Mouse (Mus musculus): ENCODE results near the gene Orm3. TPM values are rescaled to one million over a fixed set of nuclear protein-coding genes. Genes with fewer than 3 reads are reported as not detected.

Orm3 gene
- polyA plus RNA-seq, 1 experiment from 2014 or later = not detected

GRCm38 (mm10) chr4:63356981-63357570 lies 1.1 kb downstream of the Orm3 start:
- H3K27me3 ChIP-seq (ENCODE audit: control insufficient read depth, insufficient read depth, low read length) = no peaks in the 10 kb centered on the region
- no peak overlapping the region for H3K4me2 ChIP-seq (ENCODE audit: low read depth)
- H3K9ac ChIP-seq (ENCODE audit: low read length) = no peak overlapping the region
- no peak overlapping the region for H3K4me3 ChIP-seq (ENCODE audit: low read depth, low read length)
- H3K36me3 ChIP-seq (ENCODE audit: control insufficient read depth, insufficient read depth, low read length) = no peaks in the 10 kb centered on the region
- 45% methylated on average over 2 of the region's 2 CpGs for WGBS
- no peak for ATAC-seq (ENCODE audit: insufficient read depth, low FRiP score, low TSS enrichment)
- H3K9me3 ChIP-seq (ENCODE audit: control insufficient read depth, low read length) = no peaks in the 10 kb centered on the region
- no peak overlapping the region for H3K27ac ChIP-seq (ENCODE audit: low read depth, low read length)
- no peaks in the 10 kb centered on the region for H3K4me1 ChIP-seq (ENCODE audit: control insufficient read depth, insufficient read depth, low read length)
- DNase-seq (ENCODE audit: low spot score) = no peak

GRCm38 (mm10) chr4:63359861-63360260 lies 3.9 kb downstream of the Orm3 start:
- Histone ChIP-seq H3K27ac (ENCODE audit: low read depth, low read length) (no peak overlapping the region), H3K9ac (ENCODE audit: low read length) (no peak overlapping the region), H3K4me2 (ENCODE audit: low read depth) (no peak overlapping the region), H3K9me3 (ENCODE audit: control insufficient read depth, low read length) (no peaks in the 10 kb centered on the region), H3K4me3 (ENCODE audit: low read depth, low read length) (no peak overlapping the region), H3K36me3 (ENCODE audit: control insufficient read depth, insufficient read depth, low read length) (no peaks in the 10 kb centered on the region), H3K4me1 (ENCODE audit: control insufficient read depth, insufficient read depth, low read length) (no peaks in the 10 kb centered on the region), H3K27me3 (ENCODE audit: control insufficient read depth, insufficient read depth, low read length) (no peaks in the 10 kb centered on the region)
- ATAC-seq (ENCODE audit: insufficient read depth, low FRiP score, low TSS enrichment) (no peak), DNase-seq (ENCODE audit: low spot score) (no peak)
- 88% methylated on average over 6 of the region's 6 CpGs for WGBS

GRCm38 (mm10) chr4:63362150-63362549 lies 6.2 kb downstream of the Orm3 start, which contains the start of gene Orm2:
TSS of gene Orm2 (plus strand) at chr4:63362449.
- Histone ChIP-seq H3K4me2 (ENCODE audit: low read depth) (no peak within 1 kb of the TSS), H3K36me3 (ENCODE audit: control insufficient read depth, insufficient read depth, low read length) (no peaks in the 10 kb centered on the region), H3K4me1 (ENCODE audit: control insufficient read depth, insufficient read depth, low read length) (no peaks in the 10 kb centered on the region), H3K9me3 (ENCODE audit: control insufficient read depth, low read length) (no peaks in the 10 kb centered on the region), H3K27ac (ENCODE audit: low read depth, low read length) (no peak within 1 kb of the TSS), H3K27me3 (ENCODE audit: control insufficient read depth, insufficient read depth, low read length) (no peaks in the 10 kb centered on the region), H3K4me3 (ENCODE audit: low read depth, low read length) (no peak within 1 kb of the TSS), H3K9ac (ENCODE audit: low read length) (no peak within 1 kb of the TSS)
- DNase-seq (ENCODE audit: low spot score) = no peak
- 91% methylated on average over 5 of the region's 5 CpGs for WGBS
- ATAC-seq (ENCODE audit: insufficient read depth, low FRiP score, low TSS enrichment) = no peak

GRCm38 (mm10) chr4:63368577-63368976 lies 12.6 kb downstream of the Orm3 start:
- no peak overlapping the region for H3K27ac ChIP-seq (ENCODE audit: low read depth, low read length)
- H3K4me3 ChIP-seq (ENCODE audit: low read depth, low read length) = no peak overlapping the region
- H3K9me3 ChIP-seq (ENCODE audit: control insufficient read depth, low read length) = no peaks in the 10 kb centered on the region
- no peak overlapping the region for H3K4me2 ChIP-seq (ENCODE audit: low read depth)
- no peaks in the 10 kb centered on the region for H3K27me3 ChIP-seq (ENCODE audit: control insufficient read depth, insufficient read depth, low read length)
- H3K36me3 ChIP-seq (ENCODE audit: control insufficient read depth, insufficient read depth, low read length) = no peaks in the 10 kb centered on the region; the same call in none of the 2 replicates
- H3K4me1 ChIP-seq (ENCODE audit: control insufficient read depth, insufficient read depth, low read length) = no peaks in the 10 kb centered on the region
- H3K9ac ChIP-seq (ENCODE audit: low read length) = no peak overlapping the region
- peak; percentile 66; the same call in 1 of the 2 replicates for ATAC-seq (ENCODE audit: insufficient read depth, low FRiP score, low TSS enrichment)
- WGBS = 14% methylated on average over 4 of the region's 4 CpGs
- peak; percentile 84 for DNase-seq (ENCODE audit: low spot score)

DNA sequence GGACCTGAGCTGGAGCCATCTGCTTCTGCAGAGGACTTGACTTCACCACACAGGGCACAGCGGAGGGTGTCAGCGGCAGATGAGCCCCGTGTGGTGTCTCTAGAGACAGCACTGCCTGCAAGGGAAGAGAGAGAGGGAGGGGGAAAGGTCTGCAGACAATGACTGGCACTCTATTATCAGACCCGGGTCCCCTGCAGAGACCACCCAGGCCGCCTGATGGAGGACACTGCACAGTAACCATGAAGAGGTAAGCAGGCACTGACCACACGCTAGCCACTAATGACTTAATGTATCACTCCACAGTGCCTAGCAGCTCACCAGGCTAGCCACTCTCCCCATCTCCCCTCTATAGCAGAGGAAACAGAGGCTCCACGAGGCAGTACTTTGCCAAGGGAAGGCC lies 14.9 kb downstream of the Orm3 start:
- DNase-seq (ENCODE audit: low spot score) (no peak), ATAC-seq (ENCODE audit: insufficient read depth, low FRiP score, low TSS enrichment) (no peak)
- H3K36me3 ChIP-seq (ENCODE audit: control insufficient read depth, insufficient read depth, low read length) = no peaks in the 10 kb centered on the region; the same call in none of the 2 replicates
- H3K27me3 ChIP-seq (ENCODE audit: control insufficient read depth, insufficient read depth, low read length) = no peaks in the 10 kb centered on the region
- no peak overlapping the region for H3K4me3 ChIP-seq (ENCODE audit: low read depth, low read length)
- H3K4me2 ChIP-seq (ENCODE audit: low read depth) = no peak overlapping the region
- H3K4me1 ChIP-seq (ENCODE audit: control insufficient read depth, insufficient read depth, low read length) = no peaks in the 10 kb centered on the region
- no peak overlapping the region for H3K27ac ChIP-seq (ENCODE audit: low read depth, low read length)
- H3K9me3 ChIP-seq (ENCODE audit: control insufficient read depth, low read length) = no peaks in the 10 kb centered on the region
- 41% methylated on average over 7 of the region's 7 CpGs for WGBS
- no peak overlapping the region for H3K9ac ChIP-seq (ENCODE audit: low read length)

DNA sequence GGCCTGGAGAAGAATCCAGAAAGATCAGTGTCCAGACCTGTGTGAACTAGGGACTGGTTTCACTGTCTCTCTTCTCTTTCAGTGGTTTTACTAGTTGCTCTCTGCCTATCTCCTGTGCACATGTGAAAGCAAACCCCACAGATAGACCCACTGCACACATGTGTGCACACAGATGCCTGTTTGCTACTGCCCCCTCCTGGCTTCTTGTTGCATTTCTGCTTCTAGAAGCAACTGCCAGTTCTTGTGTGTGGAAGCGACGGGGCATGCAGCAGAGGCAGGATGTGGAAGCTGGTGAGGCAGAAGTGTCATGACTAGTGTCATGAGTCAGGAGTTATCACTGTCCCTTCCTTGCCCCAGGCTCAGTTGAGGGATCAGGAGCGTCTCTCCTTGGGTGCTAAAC lies 15.9 kb downstream of the Orm3 start:
- Histone ChIP-seq H3K36me3 (ENCODE audit: control insufficient read depth, insufficient read depth, low read length) (peaks cover 2% of the 10 kb centered on the region), H3K4me2 (ENCODE audit: low read depth) (no peak overlapping the region), H3K9me3 (ENCODE audit: control insufficient read depth, low read length) (no peaks in the 10 kb centered on the region), H3K4me3 (ENCODE audit: low read depth, low read length) (no peak overlapping the region), H3K9ac (ENCODE audit: low read length) (no peak overlapping the region), H3K4me1 (ENCODE audit: control insufficient read depth, insufficient read depth, low read length) (no peaks in the 10 kb centered on the region), H3K27me3 (ENCODE audit: control insufficient read depth, insufficient read depth, low read length) (no peaks in the 10 kb centered on the region), H3K27ac (ENCODE audit: low read depth, low read length) (no peak overlapping the region)
- ATAC-seq (ENCODE audit: insufficient read depth, low FRiP score, low TSS enrichment) = no peak
- 58% methylated on average over 3 of the region's 3 CpGs for WGBS
- DNase-seq (ENCODE audit: low spot score) = no peak

DNA sequence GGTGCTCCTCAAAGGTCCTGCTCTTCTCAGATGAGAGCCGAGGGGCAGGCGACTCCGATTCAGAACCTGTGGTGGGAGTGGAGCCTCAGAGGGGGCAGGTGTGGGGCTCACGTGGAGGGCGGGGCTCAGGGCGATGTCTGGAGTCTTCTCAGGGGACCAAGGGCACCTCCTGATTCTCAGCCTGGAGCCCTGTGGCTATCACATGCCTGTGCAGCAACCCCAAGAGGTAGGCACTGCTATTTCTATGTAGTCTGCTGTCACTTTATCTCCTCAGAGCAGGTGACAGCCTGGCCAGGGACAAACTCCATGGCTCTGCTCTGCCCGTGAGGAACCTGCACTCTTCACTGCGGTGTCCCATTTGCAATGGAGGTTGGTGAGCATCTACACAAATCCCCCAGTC lies 17.4 kb downstream of the Orm3 start:
- Histone ChIP-seq H3K4me2 (ENCODE audit: low read depth) (no peak overlapping the region), H3K27me3 (ENCODE audit: control insufficient read depth, insufficient read depth, low read length) (no peaks in the 10 kb centered on the region), H3K9ac (ENCODE audit: low read length) (no peak overlapping the region), H3K27ac (ENCODE audit: low read depth, low read length) (no peak overlapping the region), H3K9me3 (ENCODE audit: control insufficient read depth, low read length) (no peaks in the 10 kb centered on the region), H3K4me1 (ENCODE audit: control insufficient read depth, insufficient read depth, low read length) (no peaks in the 10 kb centered on the region), H3K36me3 (ENCODE audit: control insufficient read depth, insufficient read depth, low read length) (peaks cover 2% of the 10 kb centered on the region), H3K4me3 (ENCODE audit: low read depth, low read length) (no peak overlapping the region)
- ATAC-seq (ENCODE audit: insufficient read depth, low FRiP score, low TSS enrichment) (no peak), DNase-seq (ENCODE audit: low spot score) (no peak)
- 95% methylated on average over 8 of the region's 8 CpGs for WGBS

DNA sequence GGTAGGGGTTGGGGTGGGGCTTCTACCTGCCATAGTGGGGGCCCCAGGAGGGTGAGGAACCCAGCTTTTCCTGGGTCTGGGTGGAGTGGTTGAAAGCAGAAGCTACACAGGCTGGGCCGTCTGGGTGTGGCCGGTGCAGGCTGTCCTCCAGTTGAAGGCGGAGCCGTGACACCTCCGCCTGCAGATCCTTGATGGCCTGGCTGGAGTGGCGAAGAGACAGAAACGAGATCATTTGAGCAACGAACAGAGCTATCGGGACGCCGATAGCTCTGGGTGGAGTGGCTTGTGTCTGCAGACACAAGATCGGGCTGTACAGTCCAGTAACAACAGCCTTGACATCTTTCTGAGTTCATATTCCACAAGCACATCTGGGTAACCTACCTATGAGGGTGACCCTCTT lies 18.4 kb downstream of the Orm3 start:
- no peak for ATAC-seq (ENCODE audit: insufficient read depth, low FRiP score, low TSS enrichment)
- Histone ChIP-seq H3K9me3 (ENCODE audit: control insufficient read depth, low read length) (no peaks in the 10 kb centered on the region), H3K27ac (ENCODE audit: low read depth, low read length) (no peak overlapping the region), H3K4me2 (ENCODE audit: low read depth) (no peak overlapping the region), H3K9ac (ENCODE audit: low read length) (no peak overlapping the region), H3K4me3 (ENCODE audit: low read depth, low read length) (no peak overlapping the region), H3K36me3 (ENCODE audit: control insufficient read depth, insufficient read depth, low read length) (peaks cover 4% of the 10 kb centered on the region), H3K27me3 (ENCODE audit: control insufficient read depth, insufficient read depth, low read length) (no peaks in the 10 kb centered on the region), H3K4me1 (ENCODE audit: control insufficient read depth, insufficient read depth, low read length) (no peaks in the 10 kb centered on the region)
- DNase-seq (ENCODE audit: low spot score) = no peak
- WGBS = 78% methylated on average over 12 of the region's 12 CpGs

GRCm38 (mm10) chr4:63375367-63375766 lies 19.4 kb downstream of the Orm3 start:
- 81% methylated on average over 1 of the region's 1 CpGs for WGBS
- Histone ChIP-seq H3K27me3 (ENCODE audit: control insufficient read depth, insufficient read depth, low read length) (no peaks in the 10 kb centered on the region), H3K4me2 (ENCODE audit: low read depth) (no peak overlapping the region), H3K9me3 (ENCODE audit: control insufficient read depth, low read length) (no peaks in the 10 kb centered on the region), H3K4me3 (ENCODE audit: low read depth, low read length) (no peak overlapping the region), H3K4me1 (ENCODE audit: control insufficient read depth, insufficient read depth, low read length) (no peaks in the 10 kb centered on the region), H3K27ac (ENCODE audit: low read depth, low read length) (no peak overlapping the region), H3K9ac (ENCODE audit: low read length) (no peak overlapping the region), H3K36me3 (ENCODE audit: control insufficient read depth, insufficient read depth, low read length) (peaks cover 4% of the 10 kb centered on the region)
- ATAC-seq (ENCODE audit: insufficient read depth, low FRiP score, low TSS enrichment) = no peak
- DNase-seq (ENCODE audit: low spot score) = no peak

Measured in neural tube, embryonic 11.5 days (tissue).